Mouse (Mus musculus) testis, adult 2 months (tissue): ENCODE data around the gene Tex19.2. TPM values are rescaled to one million over a fixed set of nuclear protein-coding genes. Genes with fewer than 3 reads are reported as not detected.
A peak's percentile ranks its signal among the peaks of the same experiment; 100 is the strongest.

ENCODE experiments used
- H3K27ac ChIP-seq: fragments of 200-500 bp; 2 replicates; pipeline ENCODE4 v1.5.1; 2012; ENCODE audit warnings: low read depth, low read length; ENCODE audit not compliant: control insufficient read depth, insufficient read depth
- H3K27me3 ChIP-seq: fragments of 200-500 bp; 2 replicates; pipeline ENCODE4 v1.6.1; 2012; ENCODE audit warnings: mild to moderate bottlenecking, low read length, moderate library complexity; ENCODE audit not compliant: control insufficient read depth, insufficient read depth
- H3K36me3 ChIP-seq: fragments of 200-500 bp; 2 replicates; pipeline ENCODE4 v1.6.1; 2012; ENCODE audit warnings: mild to moderate bottlenecking, low read length; ENCODE audit not compliant: control insufficient read depth, insufficient read depth
- H3K4me1 ChIP-seq: fragments of 200-500 bp; 2 replicates; pipeline ENCODE4 v1.6.1; 2012; ENCODE audit warnings: low read length; ENCODE audit not compliant: control insufficient read depth, insufficient read depth
- H3K4me3 ChIP-seq: fragments of 200-500 bp; 2 replicates; pipeline ENCODE4 v1.5.1; 2012; ENCODE audit warnings: low read depth, mild to moderate bottlenecking, low read length, moderate library complexity, mixed read lengths; ENCODE audit not compliant: control insufficient read depth
- CTCF ChIP-seq: fragments of 200-500 bp; IDR thresholded peaks from 2 replicates; pipeline ENCODE4 v1.5.1; 2012; ENCODE audit warnings: low read depth, mild to moderate bottlenecking, inconsistent platforms, low read length, moderate library complexity; ENCODE audit not compliant: control insufficient read depth, insufficient read depth, insufficient replicate concordance
- POLR2A ChIP-seq: fragments of 200-500 bp; IDR thresholded peaks from 2 replicates; pipeline ENCODE4 v1.6.1; 2012; ENCODE audit warnings: low read depth, mild to moderate bottlenecking, inconsistent platforms, low read length, moderate library complexity; ENCODE audit not compliant: control insufficient read depth
- polyA plus RNA-seq: library from polyadenylated mRNA; depleted of rRNA; stranded (reverse); fragments of >200 nt; gene quantifications from 2 replicates; pipeline ENCODE4 v1.2.3, GENCODE M21; 2012

Gene Tex19.2
- polyA plus RNA-seq, 1 experiment: 27.6 TPM

GRCm38 (mm10) chr11:121145865-121146264, 27.4 kb upstream of the Tex19.2 start, which contains the start of gene Tex19.1:
Gene Tex19.1 (plus strand): TSS chr11:121146143.
- peak within 1 kb of the TSS; percentile 66 for H3K4me3 ChIP-seq
- no peaks in the 10 kb centered on the region; the same call in 1 of the 2 replicates for H3K4me1 ChIP-seq
- TF ChIP-seq POLR2A: peak; percentile 98
- TF ChIP-seq CTCF: no peak
- no peaks in the 10 kb centered on the region; the same call in 1 of the 2 replicates for H3K36me3 ChIP-seq
- H3K27me3 ChIP-seq: no peaks in the 10 kb centered on the region
- H3K27ac ChIP-seq: peak within 1 kb of the TSS; percentile 14; the same call in 1 of the 2 replicates

GRCm38 (mm10) chr11:121143325-121144015, 25.0 kb upstream of the Tex19.2 start:
- Histone ChIP-seq H3K27ac (no peak overlapping the region), H3K27me3 (no peaks in the 10 kb centered on the region), H3K4me3 (no peak overlapping the region), H3K4me1 (peaks cover 9% of the 10 kb centered on the region), H3K36me3 (no peaks in the 10 kb centered on the region)
- TF ChIP-seq CTCF: no peak
- no peak for TF ChIP-seq POLR2A

- H3K4me3 ChIP-seq: peak overlapping the region; percentile 77
- no peaks in the 10 kb centered on the region for H3K27me3 ChIP-seq
- H3K27ac ChIP-seq: peak overlapping the region; percentile 85
- peaks cover 10% of the 10 kb centered on the region for H3K4me1 ChIP-seq
- H3K36me3 ChIP-seq: no peaks in the 10 kb centered on the region
- TF ChIP-seq POLR2A (peak; percentile 40; the same call in 1 of the 2 replicates), CTCF (peak; percentile 25; the same call in 1 of the 2 replicates)
Observed at GRCm38 (mm10) chr11:121138732-121139131, 20.3 kb upstream of the Tex19.2 start.

- no peaks in the 10 kb centered on the region for H3K36me3 ChIP-seq
- no peak overlapping the region for H3K27ac ChIP-seq
- TF ChIP-seq CTCF: no peak
- no peak for TF ChIP-seq POLR2A
- H3K4me1 ChIP-seq: peaks cover 10% of the 10 kb centered on the region
- no peaks in the 10 kb centered on the region for H3K27me3 ChIP-seq
- peak overlapping the region; percentile 77 for H3K4me3 ChIP-seq
Observed at GRCm38 (mm10) chr11:121137682-121138081, 19.2 kb upstream of the Tex19.2 start.

GRCm38 (mm10) chr11:121134600-121134999, 16.1 kb upstream of the Tex19.2 start:
- Histone ChIP-seq H3K27ac (no peak overlapping the region), H3K4me1 (peaks cover 10% of the 10 kb centered on the region), H3K27me3 (no peaks in the 10 kb centered on the region), H3K36me3 (no peaks in the 10 kb centered on the region), H3K4me3 (no peak overlapping the region)
- TF ChIP-seq POLR2A: no peak
- TF ChIP-seq CTCF: no peak

- Histone ChIP-seq H3K27ac (no peak overlapping the region), H3K4me3 (no peak overlapping the region), H3K36me3 (no peaks in the 10 kb centered on the region), H3K4me1 (no peaks in the 10 kb centered on the region), H3K27me3 (no peaks in the 10 kb centered on the region)
- TF ChIP-seq CTCF (no peak), POLR2A (no peak)
Observed at GRCm38 (mm10) chr11:121129616-121130015, 11.1 kb upstream of the Tex19.2 start.

- Histone ChIP-seq H3K27me3 (no peaks in the 10 kb centered on the region), H3K4me3 (no peak overlapping the region), H3K27ac (no peak overlapping the region), H3K36me3 (no peaks in the 10 kb centered on the region), H3K4me1 (peaks cover 3% of the 10 kb centered on the region)
- TF ChIP-seq POLR2A: no peak
- TF ChIP-seq CTCF: no peak
Observed at GRCm38 (mm10) chr11:121127441-121127840, 9.0 kb upstream of the Tex19.2 start.

GRCm38 (mm10) chr11:121126395-121126794, 7.9 kb upstream of the Tex19.2 start:
- H3K4me3 ChIP-seq: no peak overlapping the region
- TF ChIP-seq CTCF (no peak), POLR2A (no peak)
- no peaks in the 10 kb centered on the region for H3K27me3 ChIP-seq
- peaks cover 3% of the 10 kb centered on the region for H3K4me1 ChIP-seq
- H3K36me3 ChIP-seq: no peaks in the 10 kb centered on the region
- H3K27ac ChIP-seq: no peak overlapping the region
